Mouse (Mus musculus) heart, postnatal 10 days (tissue): ENCODE measurements around the gene Gm11111. TPM values are rescaled to one million over a fixed set of nuclear protein-coding genes. Genes with fewer than 3 reads are reported as not detected.
"Not testable (repeated sequence)": the region's sequence is repeated elsewhere in the genome, so short reads cannot be mapped to it uniquely, and the experiment has no call there.

ENCODE experiments used
- DNase-seq, 2 experiments: peaks; one replicate each; pipeline ENCODE4 v3.0.0; 2021
- intact Hi-C: fragments of 180-260 bp; cut with DNase I; formaldehyde crosslinking; loops from one replicate; pipeline ENCODE4 v1.15.1; 2025
- total RNA-seq, 2 experiments: library from RNA; stranded (reverse); gene quantifications; 2 replicates each; pipeline ENCODE4 v1.2.3; 2021

Gm11111 gene
- total RNA-seq, result not detected

DNA sequence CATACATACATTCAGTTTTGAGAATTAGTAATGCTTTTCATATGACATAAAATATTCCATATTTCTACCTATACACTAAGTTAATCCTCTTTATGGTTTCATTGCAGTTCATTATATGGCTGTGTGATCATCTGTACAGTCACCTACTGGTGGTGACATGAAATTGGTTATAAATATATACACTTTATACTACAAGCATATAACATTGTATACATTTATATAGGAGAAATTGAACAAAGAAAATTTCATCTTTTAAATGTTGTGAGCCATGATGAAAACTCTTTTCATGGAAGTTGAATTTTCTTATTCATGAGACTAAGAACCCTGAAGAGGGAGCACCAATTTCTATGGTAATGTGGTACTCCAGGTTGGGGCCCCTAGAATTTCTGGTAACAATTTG lies at the start of gene Gm11111:
Gene Gm11111 (plus strand): TSS at position 301 of the 400 bp plus-strand sequence.
- no peak for DNase-seq
- intact Hi-C loops, result no loop called here

- no peak for DNase-seq
- intact Hi-C loops, result no loop called here
These were observed 36.3 kb upstream of the Gm11111 start for GRCm38 (mm10) chr5:98516214-98516613.

DNA sequence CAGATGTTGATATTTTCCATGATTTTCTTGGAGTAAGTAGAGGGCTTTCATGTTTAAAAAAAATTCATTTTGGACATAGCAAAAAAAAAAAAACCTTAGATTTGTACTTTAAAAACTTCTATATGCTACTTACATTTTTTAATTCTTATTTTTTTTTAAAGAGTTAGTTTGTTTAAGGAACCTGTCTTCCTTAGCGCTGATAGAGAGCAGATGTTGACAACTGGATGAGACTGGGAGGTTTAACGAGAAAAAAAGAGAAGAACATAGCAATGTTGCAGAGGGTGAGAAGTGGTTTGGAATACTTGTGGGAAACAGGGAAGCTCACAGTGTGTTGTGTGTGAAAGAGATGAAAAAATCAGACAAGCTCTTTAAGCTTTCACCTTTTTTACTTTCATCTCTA lies 32.4 kb upstream of the Gm11111 start:
- no peak for DNase-seq
- intact Hi-C loops, result no loop called here

DNA sequence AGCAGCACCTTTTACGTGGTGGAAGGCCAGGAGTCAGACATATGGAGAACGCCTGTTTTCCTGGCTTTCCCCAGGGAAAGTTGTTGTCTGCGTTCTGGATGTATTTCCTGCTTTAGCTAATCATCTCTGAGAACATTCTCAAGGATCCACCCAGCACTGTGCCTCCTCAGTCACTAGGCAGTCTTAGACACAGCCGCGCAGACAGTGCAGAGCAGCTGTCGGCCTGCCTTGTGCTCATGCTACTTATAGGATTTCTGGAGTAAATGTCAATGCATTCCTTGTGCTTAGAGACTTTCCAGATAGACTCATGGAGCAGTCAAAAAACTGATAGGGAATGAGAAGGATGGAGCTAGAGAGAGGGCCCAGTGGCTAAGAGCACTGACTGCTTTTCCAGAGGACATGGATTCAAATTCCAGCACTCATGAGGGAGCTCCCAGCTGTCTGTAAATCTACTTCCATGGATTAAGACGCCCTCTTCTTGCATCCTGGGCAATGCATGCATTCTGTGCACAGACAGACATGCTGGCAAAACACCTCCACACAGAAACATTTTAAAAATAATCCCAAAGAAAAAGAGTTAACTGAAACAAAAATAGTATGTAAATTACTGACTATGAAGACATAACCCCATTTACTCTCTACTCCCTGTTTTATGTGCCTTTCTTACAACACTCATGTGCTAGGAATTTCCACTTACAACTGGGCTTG lies 30.1 kb upstream of the Gm11111 start:
- no peak for DNase-seq
- intact Hi-C loops, result no loop called here

- DNase-seq, result no peak
- intact Hi-C loops, result no loop called here
These were observed 29.4 kb upstream of the Gm11111 start for GRCm38 (mm10) chr5:98523050-98523449.

DNA sequence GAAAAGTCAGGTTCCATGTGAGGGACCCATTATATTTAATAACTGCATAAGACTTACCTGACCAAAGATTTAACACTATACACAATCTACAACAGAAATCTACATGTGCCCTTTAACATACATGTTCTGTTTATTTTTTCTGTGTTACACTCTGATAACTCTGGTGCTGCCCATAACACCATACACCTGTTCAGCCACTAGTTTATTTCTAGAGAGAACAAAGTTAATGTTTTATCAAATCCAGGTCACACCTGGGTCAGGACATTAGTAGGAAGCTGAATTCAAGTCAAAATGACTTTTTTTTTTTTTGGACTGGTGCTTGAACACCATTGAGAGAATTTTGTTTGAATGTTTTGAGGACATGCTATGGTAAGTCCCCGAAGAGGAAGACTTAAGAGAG lies 28.7 kb upstream of the Gm11111 start:
- intact Hi-C loops, result no loop called here
- DNase-seq, result no peak

DNA sequence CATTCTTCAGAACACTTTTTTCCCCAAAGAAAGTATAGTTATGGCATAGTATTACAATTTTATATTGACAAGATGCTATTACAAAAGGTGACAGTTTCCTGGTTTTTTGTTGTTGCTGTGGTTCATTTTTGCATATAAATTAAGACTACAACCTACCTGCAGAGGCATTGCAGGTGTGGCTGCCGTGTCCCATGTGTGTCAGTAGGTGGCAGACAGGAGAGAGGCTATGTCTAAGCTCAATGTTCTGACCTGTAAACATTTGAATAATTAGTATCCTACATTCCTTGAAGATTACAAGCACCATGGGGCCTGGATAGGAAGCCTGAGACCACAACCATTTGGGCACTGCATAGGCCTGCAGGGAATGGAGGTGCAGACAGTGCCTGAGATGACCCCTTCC lies 11.2 kb upstream of the Gm11111 start:
- no peak for DNase-seq
- intact Hi-C loops, result loop anchor here (10.0 kb wide), 1 partner anchor 323 kb away; no protein-coding TSS in a partner anchor

GRCm38 (mm10) chr5:98550285-98550684 lies 2.2 kb upstream of the Gm11111 start:
- intact Hi-C loops, result no loop called here
- DNase-seq, result no peak

DNA sequence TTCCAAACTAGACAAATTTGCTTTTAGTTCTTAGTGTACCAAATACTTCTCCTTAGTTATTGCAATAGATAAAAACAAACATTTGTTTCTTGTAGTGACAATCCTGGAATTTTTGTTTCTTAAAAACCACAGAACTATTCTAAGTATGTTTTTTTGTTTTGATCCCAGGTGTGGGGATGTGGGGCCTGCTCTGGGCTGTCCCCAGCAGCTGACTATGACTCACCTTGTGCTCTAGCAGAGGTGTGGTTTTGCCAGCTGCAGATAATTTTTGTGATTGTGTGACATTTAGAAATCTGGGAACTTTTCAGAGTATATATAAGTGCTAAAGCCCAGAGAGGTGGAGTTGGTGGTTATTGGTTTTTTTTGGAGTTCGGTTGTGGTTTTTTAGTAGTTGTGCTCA lies 1.6 kb upstream of the Gm11111 start:
- no peak for DNase-seq
- intact Hi-C loops, result no loop called here

DNA sequence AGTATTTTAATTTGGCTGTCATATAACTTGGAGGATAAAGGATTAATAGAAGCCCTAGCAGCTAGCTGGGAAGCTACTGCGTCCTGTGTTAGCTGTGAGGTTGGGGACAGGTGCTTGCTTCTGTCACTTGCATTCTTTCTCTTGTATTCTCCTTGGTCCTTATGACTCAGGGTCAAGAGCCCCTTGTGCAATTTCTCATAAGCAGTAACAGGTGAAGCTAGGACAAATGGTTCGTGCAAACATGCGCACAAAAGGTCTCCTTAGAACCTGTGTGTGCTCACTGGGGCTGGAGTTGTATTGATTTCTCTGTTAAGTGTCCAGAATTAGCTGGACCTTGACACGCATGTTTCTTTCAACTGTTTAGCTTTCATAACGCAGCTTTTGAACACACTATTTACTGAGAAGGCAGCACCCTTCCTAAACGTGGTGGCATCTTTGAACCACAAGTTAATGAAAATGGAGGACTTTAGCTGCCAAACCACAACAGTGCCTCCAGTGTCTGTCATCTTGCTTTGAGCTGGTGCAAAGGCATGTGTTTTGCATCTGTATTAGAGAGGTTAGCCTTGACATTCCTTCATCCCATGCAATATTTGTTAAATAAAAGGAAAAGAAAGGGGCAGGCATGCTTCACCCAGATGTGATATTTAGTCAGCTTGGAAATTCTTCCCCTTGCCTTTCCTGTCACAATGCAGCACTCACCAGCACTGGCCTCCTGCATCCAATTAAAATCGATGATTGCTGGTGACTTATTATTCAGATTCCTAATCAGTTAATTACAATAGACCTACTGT lies 511 bp downstream of the Gm11111 start:
- DNase-seq, result no peak
- intact Hi-C loops, result no loop called here

- DNase-seq, result no peak
- intact Hi-C loops, result no loop called here
These were observed 8.8 kb downstream of the Gm11111 start for GRCm38 (mm10) chr5:98561301-98561700.

DNA sequence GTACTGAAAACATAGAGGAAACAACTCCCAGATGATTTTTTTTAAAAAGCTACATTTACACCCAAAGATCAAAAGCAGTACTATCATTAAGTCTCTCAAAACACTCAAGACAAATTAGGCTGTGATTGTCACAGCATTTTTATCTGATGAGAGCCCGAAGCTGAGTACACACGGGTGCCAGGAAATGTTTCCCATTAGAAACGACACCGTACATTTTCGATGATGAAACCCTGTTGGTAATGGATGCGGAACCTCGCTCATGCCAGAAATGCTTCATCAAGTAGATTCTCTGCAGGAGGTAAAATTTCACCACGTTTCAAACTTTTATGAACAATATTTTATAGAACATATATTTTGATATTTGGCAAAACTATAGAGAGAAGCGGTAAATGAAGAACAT lies 10.3 kb downstream of the Gm11111 start:
- intact Hi-C loops, result no loop called here
- DNase-seq, result no peak

DNA sequence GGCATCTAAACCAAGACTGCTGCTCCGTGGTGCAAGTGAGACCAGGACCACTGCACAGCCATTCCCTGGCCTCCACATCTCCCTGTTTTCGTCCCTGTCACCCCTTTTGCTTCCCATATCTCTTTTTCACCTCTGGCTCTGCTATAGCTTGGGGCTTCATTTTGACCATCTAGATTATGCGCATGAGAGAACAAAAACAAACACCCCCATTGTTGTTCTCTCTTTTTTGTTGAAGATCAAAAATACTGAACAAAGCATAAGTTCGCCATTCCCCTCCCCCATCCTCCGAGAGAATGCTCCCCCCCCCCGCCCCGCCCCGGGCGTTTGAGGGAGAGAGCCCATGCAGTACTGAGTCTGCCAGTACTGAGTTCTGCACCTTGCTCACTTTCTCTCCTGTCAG lies 11.3 kb downstream of the Gm11111 start:
- intact Hi-C loops, result no loop called here

DNA sequence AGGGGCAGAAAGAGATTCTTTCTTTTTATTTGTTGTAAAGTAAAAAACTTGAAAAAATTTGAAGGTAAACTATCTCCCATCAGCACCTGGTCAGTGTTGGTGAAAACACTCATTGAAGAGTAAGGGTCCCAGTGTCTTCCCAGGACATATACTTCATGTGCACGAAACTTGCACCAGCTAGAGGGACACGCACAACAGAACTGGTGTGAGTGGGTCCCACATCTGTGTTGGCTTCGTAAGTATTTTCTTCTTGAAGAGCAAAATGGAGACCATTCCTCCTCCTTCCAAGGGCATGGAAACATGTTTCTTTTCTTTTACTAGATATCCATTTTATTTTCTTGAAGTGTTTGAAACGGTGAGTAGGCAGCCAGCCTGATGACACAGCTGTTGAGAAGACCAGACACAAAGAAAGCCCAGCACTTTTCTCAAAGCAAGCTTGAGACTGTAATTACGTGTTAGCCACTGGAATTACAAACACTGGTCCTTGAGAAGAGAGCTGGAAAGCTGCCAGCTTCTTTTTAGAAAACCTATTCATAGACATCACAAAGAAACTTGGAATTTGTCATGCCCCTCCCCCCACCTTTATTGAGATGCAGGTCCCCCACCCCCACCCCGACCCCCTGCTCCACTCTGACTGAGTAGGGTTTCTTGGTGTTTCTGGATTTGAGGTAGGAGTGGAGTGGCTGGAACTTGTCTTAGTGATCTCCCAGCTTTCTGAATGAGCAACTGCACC lies 14.1 kb downstream of the Gm11111 start:
- no peak for DNase-seq
- intact Hi-C loops, result no loop called here

More for the DNA sequence above, 11.3 kb downstream of the Gm11111 start:
- DNase-seq, result no peak

DNA sequence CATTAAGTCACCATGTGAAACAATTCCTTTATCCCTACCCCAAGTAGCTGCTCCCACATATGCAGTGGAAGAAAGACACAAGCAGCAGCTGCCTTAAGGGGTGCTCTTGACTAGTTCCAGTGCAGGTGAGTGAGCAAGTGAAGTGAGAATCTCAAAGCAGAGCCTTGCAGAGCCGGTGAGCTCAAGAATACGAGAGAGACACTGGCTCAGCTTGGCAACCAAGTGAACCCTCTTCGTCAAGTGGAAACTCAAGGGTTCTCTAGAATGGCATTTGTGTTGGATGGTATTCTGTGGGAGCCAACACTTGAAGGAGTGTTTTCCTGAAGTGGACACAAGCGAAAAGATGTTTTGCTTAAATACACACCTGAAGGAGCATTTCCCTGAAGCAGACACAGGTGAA lies 16.0 kb downstream of the Gm11111 start:
- intact Hi-C loops, result no loop called here

GRCm38 (mm10) chr5:98569029-98569513 lies 16.6 kb downstream of the Gm11111 start:
- intact Hi-C loops, result no loop called here

More for the DNA sequence above, 16.0 kb downstream of the Gm11111 start:
- no peak for DNase-seq

GRCm38 (mm10) chr5:98572392-98572791 lies 19.9 kb downstream of the Gm11111 start:
- no peak for DNase-seq
- intact Hi-C loops, result no loop called here

More at GRCm38 (mm10) chr5:98569029-98569513, 16.6 kb downstream of the Gm11111 start:
- DNase-seq, result no peak

- no peak for DNase-seq
- intact Hi-C loops, result no loop called here
These were observed 22.4 kb downstream of the Gm11111 start for GRCm38 (mm10) chr5:98574711-98575470.

DNA sequence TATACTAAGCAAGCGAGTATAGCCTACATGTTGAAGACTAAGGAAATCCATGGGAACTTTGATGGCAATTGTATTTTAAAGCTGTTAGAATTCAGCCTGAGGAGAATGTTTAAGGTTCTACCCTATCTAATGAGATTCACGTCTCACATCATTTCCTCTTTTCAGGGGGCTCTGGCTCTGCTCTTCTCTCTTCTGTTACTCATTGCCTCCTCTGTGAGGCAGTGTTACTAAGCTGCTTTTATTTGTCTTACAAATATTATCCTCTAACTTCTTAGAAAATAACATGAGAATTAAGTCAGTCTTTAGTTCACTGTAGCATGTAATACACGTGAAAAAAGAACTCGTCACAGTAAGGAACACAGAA lies 23.0 kb downstream of the Gm11111 start:
- DNase-seq, result no peak
- intact Hi-C loops, result no loop called here

DNA sequence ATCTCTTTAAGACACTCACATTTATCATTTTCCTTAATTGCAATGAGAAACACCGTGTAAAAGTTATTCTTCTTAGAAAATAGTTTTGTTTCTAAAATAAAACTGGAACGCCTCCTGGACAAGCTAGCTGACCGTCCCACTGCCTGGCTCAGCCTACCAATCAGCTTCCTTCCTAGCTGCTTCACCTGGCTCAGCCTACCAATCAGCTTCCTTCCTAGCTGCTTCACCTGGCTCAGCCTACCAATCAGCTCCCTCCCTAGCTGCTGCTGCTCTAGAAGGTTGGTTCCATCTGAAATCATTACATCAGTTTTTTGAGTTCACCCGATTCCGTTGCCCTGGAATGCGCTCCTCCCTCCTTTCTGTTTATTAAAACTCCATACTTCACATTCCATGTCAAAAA lies 24.0 kb downstream of the Gm11111 start:
- DNase-seq, intact Hi-C loops: not testable (repeated sequence)

- intact Hi-C loops, result no loop called here
- no peak for DNase-seq
These were observed 25.9 kb downstream of the Gm11111 start for GRCm38 (mm10) chr5:98578398-98578797.
